Mouse (Mus musculus) frontal cortex, postnatal 10 days (tissue): ENCODE data around the gene Ewsr1.
A peak's percentile ranks its signal among the peaks of the same experiment; 100 is the strongest.

Experiments used
- DNase-seq, 2 experiments: peaks; one replicate each; pipeline ENCODE4 v3.0.0; 2022; ENCODE audit warnings: low spot score in 2 of 2, mixed read lengths in 1 of 2

Gene Ewsr1

DNA sequence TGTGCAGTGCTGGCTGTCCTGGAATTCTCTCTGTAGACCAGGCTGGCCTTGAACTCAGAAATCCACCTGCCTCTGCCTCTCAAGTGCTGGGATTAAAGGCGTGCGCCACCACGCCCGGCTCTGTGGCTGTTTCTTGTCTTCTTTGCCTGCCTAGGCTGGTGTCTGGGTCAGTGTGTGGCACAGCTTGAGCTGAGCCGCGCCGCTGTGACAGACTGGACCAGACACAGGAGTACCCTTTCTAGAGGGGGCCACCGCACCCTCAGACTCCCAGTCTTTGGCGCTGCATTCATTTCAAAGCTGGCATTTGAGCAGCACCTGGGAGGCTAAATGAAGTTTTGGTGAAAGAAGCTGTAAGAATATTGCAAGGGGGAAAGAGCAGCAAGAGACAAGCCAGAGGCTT lies 40.3 kb downstream of the Ewsr1 start:
- DNase-seq, result no peak

GRCm38 (mm10) chr11:5057856-5058641 lies 41.0 kb downstream of the Ewsr1 start, which contains the start of gene Rasl10a:
Gene Rasl10a, plus strand, starts transcription at chr11:5058128.
- DNase-seq, result peak in 1 of 2 experiments; percentile 38

- no peak for DNase-seq
Measured at GRCm38 (mm10) chr11:5057541-5057855, 41.6 kb downstream of the Ewsr1 start.

DNA sequence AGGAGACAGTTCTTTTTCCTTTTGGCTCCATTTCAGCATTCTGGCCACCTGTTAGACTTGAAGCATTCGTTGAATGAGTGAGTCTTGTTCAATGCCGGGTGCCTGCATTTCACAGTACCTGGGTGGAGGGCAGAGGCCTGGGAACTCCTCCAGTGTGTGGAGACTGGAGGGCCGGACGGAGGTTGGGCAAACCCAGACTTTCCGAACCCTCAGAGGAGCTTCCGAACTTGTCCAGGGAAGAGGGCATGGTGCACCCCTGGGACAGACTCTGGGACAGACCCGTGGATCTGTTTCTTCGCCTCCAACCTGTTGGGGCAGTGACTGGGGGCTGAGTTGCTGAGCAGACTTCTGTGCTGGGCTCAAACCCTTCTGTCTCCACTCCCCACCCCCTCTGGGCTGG lies 42.0 kb downstream of the Ewsr1 start:
- DNase-seq, result no peak

DNA sequence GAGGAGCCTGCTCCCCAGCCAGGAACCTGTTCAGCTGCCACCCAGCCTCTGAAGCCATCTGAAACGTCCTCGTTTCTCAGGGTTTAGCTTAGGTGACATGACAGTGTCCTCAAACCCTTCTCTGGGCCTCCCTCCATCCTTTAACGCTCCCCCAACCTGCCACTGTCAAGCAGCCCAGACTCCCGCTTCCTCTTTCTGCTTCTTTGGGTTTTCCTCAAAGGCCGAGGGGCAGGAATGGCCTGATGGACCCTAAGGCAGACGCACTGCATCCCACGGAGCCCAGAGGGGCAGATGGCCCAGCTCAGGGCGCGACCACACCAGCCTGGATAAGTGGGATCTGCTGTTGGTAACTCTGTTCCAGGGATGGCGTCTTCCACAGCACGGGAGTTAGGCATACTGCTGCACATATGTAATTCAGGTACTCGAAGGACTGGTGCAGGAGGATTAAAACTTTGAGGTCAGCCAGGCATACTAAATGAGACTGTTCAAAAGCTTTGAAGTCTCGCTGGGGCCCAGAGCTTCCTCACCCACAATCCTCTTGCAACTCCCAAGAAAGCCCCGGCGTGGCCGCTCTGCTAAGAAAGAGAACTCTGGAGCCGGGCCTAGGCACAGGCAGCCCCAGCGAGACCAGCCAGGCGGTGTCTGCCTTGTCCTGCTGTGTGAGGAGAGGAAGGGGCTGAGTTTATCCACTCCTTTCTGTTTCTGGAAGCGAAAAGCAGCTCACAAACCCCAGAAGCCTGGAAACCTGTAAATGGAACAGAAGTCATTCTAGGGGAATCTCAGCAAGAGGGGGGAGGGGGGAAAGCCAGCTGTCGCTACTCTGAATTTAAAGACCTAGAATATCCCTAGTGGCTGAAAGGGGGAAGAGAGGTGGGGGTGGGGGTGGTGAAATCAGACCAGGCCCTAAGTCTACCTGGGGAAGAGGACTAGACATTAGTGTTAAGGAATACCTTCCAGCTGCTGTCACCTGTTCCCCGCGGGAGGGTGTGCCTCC lies 42.8 kb downstream of the Ewsr1 start:
- no peak for DNase-seq

DNA sequence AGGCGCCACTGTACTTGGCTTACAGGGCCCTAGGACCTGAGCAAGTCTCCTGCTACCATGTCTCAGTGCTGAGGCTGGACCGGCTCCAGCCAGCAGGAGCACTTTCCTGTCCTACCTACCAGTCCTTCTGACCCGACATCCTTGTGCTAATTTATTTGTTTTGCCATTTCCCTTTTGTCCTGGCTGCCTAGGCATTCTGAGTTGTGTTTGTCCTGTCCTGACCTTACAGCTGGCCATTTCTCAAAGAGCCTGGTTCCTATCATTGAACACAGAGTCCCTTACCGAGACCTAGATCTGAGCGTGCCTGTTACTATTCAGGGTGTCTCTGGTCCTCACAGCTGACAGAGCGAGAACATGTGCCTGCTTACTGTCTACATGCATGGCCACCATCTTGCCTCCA lies 44.2 kb downstream of the Ewsr1 start:
- no peak for DNase-seq

DNA sequence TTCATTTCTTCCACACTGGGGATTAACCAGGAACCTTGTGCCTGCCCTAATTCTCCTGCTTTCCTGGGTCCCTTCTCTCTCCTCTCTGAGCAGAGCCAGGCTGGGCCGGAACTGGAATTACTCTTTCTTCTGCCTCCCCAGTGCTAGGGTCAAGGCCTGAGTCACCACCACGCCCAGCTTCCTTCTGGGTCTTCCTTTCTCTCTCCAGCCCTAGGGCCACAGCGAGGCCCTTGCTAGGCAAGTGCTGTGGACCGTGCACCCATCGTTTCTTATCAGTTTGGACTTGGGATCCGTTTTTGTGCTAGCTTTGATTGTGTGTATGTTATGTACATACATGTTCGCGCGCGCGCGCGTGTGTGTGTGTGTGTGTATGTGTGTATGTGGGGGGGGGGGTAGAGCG lies 44.9 kb downstream of the Ewsr1 start:
- no peak for DNase-seq

DNA sequence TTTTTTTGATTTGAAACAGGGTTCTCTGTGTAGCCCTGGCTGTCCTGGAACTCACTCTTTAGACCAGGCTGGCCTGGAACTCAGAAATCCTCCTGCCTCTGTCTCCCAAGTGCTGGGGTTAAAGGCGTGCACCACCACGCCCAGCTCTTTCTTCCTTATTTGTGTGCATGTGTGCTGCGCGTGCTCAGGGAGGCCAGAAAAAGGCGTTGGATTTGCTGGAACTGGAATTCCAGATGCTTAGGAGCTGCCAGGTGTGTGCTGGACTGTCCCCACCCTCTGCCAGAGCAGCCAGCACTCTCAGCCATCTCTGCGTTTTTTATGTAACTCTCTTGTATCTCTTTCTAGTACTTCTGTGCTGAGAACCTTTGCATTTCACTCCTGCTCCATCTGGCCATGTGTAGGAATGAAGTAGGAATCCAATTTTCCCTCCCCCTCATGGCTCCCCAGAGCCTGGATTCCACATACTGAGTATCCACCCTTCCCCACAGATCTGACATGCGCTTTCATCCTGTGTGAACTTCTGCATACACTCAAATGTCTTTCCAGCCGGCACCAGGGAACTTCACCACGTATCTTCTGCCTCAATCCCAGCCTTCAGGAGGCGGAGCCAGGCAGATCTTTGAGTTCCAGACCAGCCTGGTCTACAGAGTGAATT lies 46.7 kb downstream of the Ewsr1 start:
- DNase-seq, result no peak

- no peak for DNase-seq
Measured at GRCm38 (mm10) chr11:5051629-5052028, 47.4 kb downstream of the Ewsr1 start.

DNA sequence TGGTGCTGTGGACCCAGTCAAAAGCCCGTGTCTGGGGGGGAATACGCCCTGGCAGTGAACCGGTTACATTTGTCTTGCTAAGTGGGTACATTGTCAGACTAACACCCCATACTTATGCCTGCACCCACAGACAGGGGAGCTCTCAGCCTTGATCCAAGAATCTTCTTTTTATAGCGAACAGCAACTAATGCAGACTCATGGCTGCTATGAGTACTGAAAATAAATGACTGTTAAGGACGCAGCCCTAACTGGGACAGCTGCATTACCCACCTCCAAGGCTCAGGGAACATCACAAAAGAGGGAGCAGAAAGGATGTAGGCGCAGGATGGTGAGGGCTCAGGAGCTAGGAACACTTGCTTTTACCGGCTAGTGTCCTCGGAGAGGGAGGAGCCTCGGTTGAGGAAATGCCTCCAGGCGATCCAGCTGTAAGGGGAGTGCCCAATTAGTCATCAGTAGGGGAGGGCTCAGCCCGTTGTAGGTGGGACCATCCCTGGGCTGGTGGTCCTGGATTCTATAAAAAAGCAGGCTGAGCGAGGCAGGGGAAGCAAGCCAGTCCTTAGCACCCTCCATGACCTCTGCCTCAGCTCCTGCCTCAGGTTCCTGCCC lies 52.6 kb downstream of the Ewsr1 start:
- no peak for DNase-seq

GRCm38 (mm10) chr11:5042645-5043381 lies 56.3 kb downstream of the Ewsr1 start:
- no peak for DNase-seq

DNA sequence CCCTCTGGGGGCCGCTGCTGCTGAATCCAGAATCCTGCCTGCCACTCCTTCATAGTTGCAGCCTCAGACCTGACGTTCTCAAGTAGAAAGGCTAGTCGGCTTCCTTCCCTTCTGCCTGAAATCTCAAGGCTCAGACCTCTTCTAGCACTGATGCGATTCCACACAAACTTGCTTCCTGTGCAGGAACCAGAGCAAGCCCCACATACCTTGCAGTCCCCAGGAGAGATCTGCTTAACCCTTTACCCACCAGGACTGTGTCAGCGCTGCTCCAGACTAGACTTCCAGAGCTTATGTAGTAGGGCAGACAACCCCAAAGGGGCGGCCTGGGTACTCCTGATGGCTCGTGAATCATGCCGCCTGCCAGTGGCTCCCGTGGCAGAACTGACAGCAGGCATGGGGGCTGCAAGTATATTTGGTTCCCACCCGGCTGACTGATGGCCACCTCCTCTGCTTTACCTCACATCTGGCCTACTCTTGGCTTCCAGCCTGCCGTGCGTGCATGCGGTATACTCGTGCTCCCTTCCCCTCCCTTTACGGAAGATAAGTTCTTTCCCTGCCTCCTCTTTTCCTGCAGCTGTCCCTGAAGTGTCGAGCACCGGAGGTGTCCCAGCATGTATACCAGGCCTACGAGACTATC lies 57.8 kb downstream of the Ewsr1 start:
- peak in 1 of 2 experiments; percentile 55 for DNase-seq

DNA sequence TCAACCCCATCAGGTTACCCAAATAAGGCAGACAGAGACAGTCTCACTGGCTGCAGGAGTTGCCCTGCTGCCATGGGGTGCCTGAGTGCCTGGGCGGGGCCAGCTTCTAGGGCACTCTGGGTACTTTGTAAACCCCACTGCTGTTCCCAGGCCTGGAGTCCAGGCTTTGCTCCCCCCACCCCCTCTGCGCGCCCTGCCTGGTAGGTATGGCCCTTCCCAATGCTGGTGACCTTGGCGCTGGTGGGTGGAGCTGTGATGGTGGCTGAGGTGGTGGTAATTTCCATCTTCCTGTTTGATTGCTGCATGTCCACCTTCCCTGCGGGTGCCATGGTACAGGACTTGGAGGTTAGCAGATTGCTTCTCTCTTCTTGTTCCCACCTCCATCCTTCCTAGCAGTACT lies 58.5 kb downstream of the Ewsr1 start:
- no peak for DNase-seq

DNA sequence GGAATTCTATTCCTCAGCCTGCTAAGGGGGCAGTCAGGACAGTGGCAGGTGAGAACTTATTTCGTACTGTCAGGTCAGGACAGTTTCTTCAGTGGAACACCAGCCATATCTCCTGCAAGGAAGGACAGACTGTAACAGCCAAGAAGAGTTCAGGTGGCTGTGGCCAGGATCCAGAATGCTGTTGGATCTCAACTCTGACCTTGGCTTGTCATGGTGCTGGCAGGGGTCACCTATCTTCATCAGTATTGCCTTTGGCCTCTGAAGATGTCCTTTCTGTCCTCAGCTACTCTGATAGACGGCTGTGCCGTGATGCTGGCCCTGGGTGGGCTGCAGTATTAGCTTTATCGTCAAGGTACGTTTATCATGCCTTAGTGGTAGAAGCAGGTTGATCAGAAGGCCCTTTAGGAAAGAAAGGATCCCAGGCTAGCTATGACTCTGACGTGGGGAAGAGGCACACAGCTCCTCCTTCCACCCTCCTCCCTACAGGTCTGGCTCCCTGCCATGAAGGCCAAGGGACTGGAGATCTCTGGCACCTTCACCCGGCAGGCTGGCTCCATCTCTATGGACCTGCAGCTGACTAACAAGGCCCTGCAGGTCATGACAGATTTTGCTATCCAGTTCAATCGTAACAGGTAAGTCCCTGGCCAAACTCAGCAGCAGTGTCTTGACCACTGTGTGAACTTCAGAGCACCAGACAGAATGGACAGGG lies 61.8 kb downstream of the Ewsr1 start:
- no peak for DNase-seq

DNA sequence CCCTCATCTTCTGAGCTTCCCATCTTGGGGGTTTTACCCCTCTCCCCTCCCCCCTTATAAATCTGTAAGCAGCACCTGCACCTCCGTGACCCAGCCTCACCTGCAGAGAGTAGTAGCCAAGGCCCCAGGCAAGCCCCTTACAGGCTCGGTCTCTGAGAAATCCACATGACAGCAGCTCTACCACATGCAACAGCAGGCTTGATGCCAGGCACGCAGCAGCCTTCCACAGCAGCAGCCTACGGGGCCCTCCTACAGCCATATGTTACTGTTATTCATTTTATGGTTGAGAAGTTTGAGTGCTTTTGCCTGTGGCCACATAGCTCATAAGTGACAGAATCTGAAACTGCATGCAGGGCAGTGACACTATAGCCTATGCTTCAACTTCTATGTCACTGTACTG lies 63.6 kb downstream of the Ewsr1 start:
- peak; percentile 57 for DNase-seq

- DNase-seq, result no peak
Measured at GRCm38 (mm10) chr11:5033136-5033535, 65.9 kb downstream of the Ewsr1 start.

GRCm38 (mm10) chr11:5032706-5033105 lies 66.4 kb downstream of the Ewsr1 start:
- no peak for DNase-seq

DNA sequence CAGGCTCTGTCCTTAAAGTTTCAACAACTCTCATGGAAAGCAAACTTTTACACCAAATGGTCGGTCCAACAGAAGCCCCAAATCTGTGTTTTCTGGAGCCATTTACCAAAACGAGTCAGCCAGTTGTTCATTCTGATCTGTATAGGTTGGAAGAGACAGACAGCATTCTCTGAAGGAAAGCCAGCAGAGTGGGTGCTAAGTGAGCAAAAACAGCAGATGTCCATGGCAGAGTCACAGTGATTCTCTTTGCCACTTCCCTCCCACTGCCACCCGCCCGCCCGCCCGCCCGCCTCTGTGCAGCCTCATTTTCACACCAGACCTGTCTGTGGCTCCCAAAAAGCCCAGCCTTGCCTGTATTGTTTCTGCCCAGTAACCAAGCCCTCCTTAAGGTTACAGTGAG lies 70.8 kb downstream of the Ewsr1 start:
- DNase-seq, result no peak

GRCm38 (mm10) chr11:5025108-5025507 lies 74.0 kb downstream of the Ewsr1 start:
- DNase-seq, result no peak
